Mouse (Mus musculus): ENCODE measurements around the gene Agrp.

DNA sequence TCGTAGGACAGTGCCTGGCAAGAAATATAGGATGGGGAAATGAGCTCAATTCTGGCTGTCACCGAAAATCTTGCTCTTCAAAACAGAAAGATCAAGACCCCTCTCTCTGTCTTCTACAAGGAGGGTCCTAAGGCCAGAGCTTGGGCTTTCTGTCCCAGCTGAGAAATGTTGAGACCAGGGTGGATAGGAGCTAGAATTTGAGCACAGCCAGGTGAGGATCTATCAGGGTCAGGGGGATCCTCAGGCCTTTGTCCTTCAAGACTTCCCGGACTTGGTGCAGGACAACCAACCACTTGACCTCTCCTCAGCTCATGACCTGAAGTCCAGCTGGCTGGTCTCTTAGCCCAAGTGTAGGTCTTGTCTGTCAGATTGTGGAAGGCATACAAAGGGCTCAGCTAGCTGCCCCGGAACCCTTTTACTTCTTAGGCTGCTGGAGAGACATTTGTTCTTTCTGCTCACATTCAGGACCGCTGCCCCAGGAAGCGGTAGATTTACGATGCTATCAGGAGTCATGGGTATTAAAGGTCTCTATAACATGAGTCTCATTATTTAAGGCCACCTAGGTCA, 13.4 kb downstream of the Agrp start:
- TF ChIP-seq POLR2A (IDR thresholded peaks at IDR 0.05; ENCODE audit: borderline replicate concordance, extremely low read depth, low read depth, low read length) (no peak), CTCF (IDR thresholded peaks at IDR 0.05; ENCODE audit: insufficient read depth, low read length) (no peak)

Measured in lung, adult 2 months (tissue).